Mouse (Mus musculus) C2C12 (cell line): ENCODE measurements at regions not wholly inside any gene's neighbourhood (a gene's known extent, or its start where the extent isn't known, plus 50 kb on each side); places are given as distances from the start of the nearest gene placed in this dataset.

ENCODE experiments used
- CEBPB ChIP-seq: IDR thresholded peaks from one replicate; pipeline ENCODE4 v1.6.1; 2011; ENCODE audit warnings: low read depth, mild to moderate bottlenecking, control low read depth, moderate library complexity
- CTCF ChIP-seq: IDR thresholded peaks from one replicate; pipeline ENCODE4 v1.5.1; 2011; ENCODE audit not compliant: control insufficient read depth, insufficient read depth, insufficient read length
- FOSL1 ChIP-seq: IDR thresholded peaks from one replicate; pipeline ENCODE4 v1.8.0; 2011; ENCODE audit warnings: mild to moderate bottlenecking, low read length; ENCODE audit not compliant: poor library complexity, insufficient read depth, severe bottlenecking
- MAX ChIP-seq: IDR thresholded peaks from one replicate; pipeline ENCODE4 v1.6.1; 2011; ENCODE audit warnings: mild to moderate bottlenecking, control low read depth
- MYOD1 ChIP-seq: IDR thresholded peaks from one replicate; pipeline ENCODE4 v1.6.1; 2011; ENCODE audit warnings: low read depth; ENCODE audit not compliant: control insufficient read depth, insufficient read length
- MYOG ChIP-seq: IDR thresholded peaks from one replicate; pipeline ENCODE4 v1.6.1; 2011; ENCODE audit not compliant: control insufficient read depth, insufficient read length; ENCODE audit errors: extremely low read depth
- USF1 ChIP-seq: IDR thresholded peaks from one replicate; pipeline ENCODE4 v1.6.1; 2011; ENCODE audit warnings: low read depth, mild to moderate bottlenecking, control low read depth, moderate library complexity

- TF ChIP-seq CTCF (no peak), MYOD1 (no peak), MAX (no peak), FOSL1 (no peak), CEBPB (no peak), MYOG (no peak), USF1 (no peak)
Measured at GRCm38 (mm10) chr12:71767896-71768295, 63.0 kb upstream of the Daam1 start.
